Mouse (Mus musculus) heart, postnatal 0 days (tissue): Measurements from ENCODE around the gene Pnpo.

Experiments
- CTCF ChIP-seq: IDR thresholded peaks from 2 replicates; pipeline ENCODE4 v1.5.1; 2016; ENCODE audit warnings: antibody characterized with exemption, control low read depth, low read depth
- EP300 ChIP-seq: IDR thresholded peaks from 2 replicates; pipeline ENCODE4 v1.6.1; 2016; ENCODE audit warnings: antibody characterized with exemption, low read depth

GRCm38 (mm10) chr11:96928088-96928487 lies 15.7 kb downstream of the Pnpo start, which contains the start of gene Prr15l:
- TF ChIP-seq EP300 (no peak), CTCF (no peak)
